Mouse (Mus musculus) layer of hippocampus, postnatal 36 days (tissue): ENCODE measurements around the gene Hmcn1. TPM values are rescaled to one million over a fixed set of nuclear protein-coding genes. Genes with fewer than 3 reads are reported as not detected.

ENCODE experiments used
- DNase-seq, 2 experiments: peaks; one replicate each; pipeline ENCODE4 v3.0.0; 2022
- total RNA-seq, 2 experiments: library from RNA; stranded (reverse); gene quantifications; 2 replicates each; pipeline ENCODE4 v1.2.3; 2021

Gene Hmcn1
- total RNA-seq, 2 experiments from 2014 or later = 2.2 to 4.2 TPM

DNA sequence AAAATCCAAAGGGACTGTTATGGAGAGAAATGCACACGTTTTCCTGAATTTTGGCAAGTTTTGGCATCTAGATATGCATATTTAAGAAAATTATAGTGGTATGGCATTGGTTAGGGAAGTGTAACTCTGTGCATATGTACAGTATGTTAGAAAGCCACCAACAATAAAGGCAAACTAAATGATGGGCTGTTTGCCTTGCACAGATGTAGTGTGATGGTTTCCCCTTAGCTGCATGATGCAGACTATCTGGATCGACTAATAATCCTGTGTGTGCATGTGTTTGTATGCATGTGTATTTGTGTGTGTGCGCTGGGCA is 361.4 kb downstream of the Hmcn1 start:
- DNase-seq = no peak

DNA sequence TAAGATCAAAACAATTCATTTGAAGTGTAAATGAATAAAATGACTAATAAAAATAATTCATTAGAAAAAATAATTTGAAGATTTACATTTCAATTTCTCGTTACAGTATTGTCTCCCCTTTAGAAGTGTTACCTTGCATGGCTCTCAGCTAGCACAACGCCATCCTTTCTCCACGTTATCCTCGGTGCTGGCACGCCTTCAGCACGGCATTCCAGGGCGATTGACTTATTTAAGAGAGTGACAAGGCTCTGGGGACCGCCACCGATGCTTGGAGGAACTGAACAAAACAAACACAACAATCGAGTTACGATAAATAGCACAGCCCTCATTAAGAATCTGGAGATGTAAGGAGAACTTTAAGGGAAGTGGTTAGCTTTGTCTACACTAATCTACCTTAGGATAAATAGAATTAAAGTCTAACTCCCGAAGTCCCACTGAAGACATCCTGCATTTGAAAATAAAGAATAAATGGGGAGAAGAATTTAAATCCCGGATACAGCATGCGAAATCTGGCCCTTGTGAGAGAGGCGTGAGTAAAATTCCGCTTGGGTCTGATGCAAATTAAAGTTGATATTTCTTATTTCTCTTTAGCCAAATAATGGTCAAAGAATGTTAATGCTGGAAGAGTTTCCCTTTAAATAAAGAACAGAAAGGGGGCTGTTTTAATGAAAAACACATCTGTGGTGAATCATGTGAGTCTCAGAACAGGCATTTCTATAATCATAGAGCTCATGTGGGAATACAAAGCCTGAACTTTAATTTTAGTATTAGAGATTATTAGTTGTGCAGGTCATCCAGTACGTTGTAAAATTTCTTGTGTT is 362.0 kb downstream of the Hmcn1 start:
- DNase-seq = no peak

DNA sequence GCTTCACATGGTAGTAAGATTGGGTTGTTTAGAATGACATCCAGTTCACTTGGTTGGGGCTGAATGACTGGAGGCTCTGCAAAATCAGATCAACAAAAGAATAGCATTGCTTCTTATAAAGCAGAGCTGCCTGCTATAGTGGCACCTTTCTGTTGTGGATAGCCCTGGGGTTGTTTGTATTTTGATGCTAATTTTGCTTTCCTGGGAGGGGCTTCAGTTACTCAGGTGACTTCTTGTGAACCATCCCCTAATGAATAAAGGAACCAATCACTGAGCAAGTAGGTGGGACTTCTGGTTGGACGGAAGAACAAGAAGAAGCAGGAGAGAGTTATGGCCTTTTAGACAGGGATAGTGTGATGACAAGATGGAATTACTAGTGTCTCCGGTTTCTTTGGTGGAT is 370.0 kb downstream of the Hmcn1 start:
- DNase-seq = no peak

DNA sequence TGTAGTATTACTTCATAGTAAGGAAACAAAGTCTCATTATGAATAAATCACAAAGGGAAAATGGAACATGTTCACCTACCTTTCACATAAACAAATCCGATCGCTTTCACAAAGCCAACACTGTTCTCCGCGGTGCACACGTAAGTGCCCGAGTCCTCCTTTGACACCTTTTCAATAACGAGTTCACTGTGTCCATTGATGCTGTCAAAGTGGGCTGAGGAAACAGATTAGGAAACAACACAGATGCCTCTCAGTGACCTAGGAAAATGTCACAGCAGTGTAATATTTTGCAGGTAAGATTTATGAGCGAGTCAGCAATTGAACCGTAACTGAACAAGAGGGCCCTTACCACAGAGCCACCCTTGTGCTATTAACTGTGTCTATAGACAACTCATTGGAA is 382.7 kb downstream of the Hmcn1 start:
- no peak for DNase-seq

DNA sequence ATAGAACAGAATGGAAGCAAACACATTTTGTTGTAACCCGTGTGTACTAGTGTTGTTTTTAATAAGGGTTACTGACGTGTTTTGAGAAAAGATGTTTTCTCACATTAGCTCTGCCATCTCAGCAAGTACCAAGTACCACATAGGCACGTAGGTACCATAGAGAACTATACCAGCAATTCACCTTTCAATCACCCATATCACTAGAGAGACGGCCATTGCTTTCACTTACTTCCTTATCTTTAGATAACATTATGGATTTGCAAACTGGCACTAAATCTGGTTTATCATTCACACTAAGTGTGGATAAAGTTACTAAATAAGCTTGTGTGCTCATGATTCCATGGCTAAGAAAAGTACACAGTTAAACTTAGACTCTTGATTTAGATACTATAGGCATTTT is 387.1 kb downstream of the Hmcn1 start:
- no peak for DNase-seq

DNA sequence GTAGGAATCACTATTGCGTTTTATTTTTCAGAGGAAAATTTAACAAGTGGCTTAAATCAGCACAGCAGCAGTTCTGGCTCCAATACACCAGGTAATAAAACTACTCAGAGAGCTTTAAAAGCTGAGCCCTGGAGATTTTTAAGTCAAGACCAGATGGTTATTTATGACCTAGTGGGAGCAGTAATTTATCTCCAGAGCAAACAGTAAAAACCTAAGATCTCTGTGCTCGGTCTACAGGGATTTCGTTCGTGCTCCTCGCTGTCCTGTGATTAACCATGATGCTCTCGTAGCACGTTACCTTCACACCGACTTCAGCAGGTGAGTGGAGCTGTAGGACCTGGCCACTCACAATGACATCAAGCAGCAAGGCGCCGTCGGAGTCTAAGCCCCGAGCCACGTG is 399.6 kb downstream of the Hmcn1 start:
- DNase-seq = no peak

DNA sequence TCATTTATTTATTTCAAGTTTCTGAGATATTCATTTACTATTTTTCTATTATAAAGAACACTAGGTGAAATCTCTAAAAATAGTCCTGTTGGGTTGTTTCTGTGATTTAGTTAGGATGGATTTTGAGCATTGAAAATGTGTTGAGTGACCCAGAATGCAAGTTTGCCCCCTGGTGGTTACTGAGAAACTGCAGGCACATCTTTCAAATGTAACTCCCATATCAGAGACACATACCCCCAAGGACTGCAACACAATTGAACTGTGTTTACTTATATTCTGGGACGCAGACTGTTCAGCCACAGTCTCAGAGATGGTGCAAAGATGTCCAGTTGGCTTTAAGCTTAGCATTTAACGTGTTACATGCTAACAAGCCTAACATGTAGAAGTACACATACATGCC is 402.0 kb downstream of the Hmcn1 start:
- DNase-seq = peak; percentile 21 to 28

DNA sequence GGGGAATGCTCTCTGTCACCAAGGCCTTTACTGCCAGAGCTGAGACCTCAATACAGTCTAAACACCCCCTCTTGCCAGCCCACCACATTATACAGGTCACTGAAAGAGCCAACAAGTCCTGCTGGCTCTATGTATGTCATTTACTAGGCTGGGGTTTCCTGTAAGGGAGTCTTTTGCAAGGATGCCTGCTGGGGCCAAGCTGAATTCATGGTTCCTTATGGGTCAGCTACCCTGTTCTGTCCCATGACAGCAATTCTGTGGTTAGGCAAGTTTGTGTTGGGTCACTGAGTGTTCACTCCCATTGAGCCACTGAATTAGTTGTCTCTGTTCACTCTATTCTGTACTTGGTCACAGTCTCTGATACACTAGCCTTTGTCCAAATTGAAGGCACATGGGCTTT is 405.8 kb downstream of the Hmcn1 start:
- no peak for DNase-seq

DNA sequence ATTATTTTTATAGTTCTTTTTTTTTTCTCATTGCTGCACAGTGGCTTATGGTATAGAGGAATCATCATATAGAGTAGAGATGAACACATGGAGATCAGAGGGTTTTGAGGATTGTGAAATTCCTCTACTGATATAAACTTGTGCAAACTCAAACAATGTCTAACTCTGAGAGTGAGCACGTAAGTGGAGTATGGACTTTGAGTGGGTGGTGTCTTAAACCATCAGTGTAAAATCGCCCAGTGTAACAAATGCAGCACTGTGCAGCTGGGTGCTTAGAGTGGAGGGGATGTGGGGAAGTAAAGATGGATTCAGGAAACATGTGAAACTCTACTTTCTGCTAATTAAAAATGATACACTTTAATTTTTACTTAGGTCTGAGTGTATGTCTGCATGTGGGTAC is 408.8 kb downstream of the Hmcn1 start:
- DNase-seq = no peak

DNA sequence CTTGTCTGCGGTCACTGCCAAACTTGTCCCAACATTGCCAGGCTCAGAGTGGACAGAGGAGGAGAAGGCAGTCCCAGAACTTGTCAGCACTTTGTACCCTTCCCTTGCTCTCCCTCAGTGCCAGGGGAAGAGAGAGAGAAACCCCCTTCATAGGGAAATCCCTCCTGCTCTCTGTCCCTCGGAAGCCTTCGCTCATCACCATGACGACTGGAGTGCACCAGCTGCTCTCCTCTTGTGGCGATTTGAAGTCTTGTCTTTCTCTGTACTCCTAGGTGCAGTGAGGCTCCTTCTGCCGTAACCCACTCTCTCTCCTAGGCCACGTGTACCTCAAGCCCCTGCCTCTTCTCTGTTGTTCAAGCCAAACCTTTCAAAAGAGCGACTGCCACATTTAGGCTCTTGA is 409.5 kb downstream of the Hmcn1 start:
- DNase-seq = no peak

DNA sequence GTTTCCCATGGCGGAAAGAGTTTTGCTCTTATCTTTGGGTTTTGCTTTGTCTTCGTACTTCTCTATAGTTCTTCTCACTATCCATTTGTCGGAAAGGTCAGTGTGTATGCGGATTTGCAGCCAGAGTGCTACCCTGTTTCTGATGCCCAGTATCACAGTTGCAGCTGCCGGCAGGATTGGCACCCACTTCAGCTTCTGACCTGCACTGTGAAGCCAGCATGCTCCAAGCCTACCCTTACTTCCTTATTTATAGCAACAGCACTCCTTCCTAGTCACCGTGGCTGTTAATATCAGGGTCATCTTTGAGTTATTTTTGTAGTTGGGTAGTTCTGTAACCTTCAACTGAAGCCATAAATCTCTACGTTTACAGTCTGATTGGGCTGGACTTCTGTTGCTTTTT is 412.7 kb downstream of the Hmcn1 start:
- DNase-seq = no peak

DNA sequence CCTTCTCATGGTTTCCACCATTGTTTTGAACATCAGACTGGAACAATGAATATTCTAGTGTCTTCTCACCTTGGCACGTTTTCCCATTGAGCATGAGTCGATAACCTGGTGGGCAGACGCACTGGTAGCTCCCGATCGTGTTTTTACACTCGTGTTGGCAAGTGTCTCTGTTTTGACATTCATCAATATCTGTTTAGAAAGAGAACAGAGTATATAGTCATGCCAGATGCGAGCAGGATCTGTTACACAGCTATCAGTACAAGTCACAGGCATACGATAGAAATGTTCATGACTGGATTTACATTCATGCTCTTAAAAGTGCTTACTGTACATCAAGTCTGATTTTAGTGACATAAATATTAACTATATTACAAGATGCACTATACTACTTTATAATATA is 419.8 kb downstream of the Hmcn1 start:
- DNase-seq = no peak

DNA sequence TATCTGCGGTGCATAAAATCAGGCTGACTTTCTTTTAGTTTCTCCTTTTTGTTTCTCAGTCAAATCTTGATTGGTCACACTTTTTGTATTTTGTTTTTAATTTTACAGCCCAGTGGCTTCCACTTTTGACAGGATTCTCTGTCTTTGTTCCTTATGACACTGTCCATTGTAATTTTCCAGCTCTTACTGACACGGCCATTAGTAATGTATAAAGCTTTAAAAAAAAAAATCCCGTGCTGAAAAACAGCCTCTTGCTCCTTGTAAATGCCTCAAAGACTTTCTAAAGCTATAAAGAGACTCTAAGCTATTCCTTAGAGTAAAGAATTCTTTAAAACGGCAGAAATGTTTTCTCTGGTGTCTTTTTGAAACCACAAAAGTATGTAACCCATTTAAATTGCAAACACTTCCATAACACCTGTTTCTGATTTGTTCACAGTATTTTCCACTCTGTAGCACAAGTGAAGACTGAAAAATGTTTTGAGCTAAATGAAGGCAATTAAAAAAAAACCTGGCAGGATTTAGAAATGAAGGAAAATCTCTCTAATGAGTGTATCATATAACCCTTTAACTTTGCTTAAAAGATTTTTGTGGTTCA is 422.6 kb downstream of the Hmcn1 start:
- no peak for DNase-seq

DNA sequence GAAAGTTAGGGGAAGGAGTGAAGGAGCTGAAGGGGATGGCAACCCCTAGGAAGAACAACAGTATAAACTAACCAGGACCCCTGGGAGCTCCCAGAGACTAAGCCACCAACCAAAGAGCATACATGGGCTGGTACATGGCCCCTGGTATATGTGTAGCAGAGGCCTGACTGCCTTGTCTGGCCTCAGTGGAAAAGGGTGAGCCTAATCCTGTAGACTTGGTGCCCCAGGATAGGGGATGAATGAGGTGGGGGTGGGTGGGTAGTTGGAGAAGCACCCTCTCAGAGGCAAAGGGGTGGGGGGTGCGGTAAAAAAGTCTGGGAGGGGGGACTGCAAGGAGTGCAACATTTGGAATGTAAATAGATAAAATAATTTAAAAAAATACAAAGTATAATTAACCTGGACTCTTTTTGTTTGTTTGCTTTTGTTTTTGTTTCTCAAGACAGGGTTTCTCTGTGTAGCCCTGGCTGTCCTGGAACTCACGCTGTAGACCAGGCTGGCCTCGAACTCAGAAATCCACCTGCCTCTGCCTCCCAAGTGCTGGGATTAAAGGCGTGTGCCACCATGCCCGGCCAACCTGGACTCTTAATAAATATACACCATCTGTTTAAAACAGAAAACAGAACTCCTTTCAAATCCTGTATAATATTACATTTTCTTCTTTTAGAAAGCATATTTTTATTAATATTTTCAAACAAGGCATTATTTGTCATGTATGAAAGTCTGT is 423.3 kb downstream of the Hmcn1 start:
- DNase-seq = no peak

DNA sequence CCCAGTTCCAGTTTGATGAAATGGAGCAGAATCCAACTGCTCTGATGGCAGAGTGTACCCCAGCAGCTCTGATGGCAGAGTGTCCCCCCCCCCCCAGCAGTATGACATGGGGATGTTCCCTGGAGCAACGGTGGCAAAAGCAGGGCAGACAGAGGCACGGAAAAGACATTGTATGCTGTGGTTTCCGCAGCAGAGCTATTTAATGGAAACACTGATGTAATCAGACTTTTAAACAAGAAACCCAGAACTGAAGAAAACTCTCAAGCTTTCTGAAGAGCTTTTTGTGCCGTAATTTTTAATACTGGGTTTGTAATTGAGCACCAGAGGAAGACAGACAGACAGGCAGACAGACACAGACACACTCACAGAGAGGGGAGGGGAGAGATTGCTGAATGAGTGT is 426.9 kb downstream of the Hmcn1 start:
- DNase-seq = no peak

DNA sequence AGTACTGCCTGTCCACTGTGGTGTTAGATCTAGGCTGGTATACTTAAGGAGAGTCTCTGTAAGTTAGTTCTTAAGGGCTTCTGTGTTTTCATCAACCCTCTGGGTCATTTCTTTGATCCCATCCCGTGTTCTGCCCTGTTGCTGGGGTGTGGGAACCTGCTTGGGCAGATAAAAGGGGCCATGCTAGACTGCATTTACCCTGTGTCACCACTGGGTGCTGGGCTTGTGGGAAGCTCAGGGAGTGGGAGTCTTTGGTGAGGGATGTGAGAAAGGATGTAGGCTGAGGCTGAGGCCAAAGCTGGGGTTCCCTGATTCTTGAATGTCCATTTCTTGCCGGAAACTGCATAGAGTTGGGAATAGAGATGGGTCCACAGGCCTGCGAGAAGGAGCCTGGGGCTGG is 436.6 kb downstream of the Hmcn1 start:
- no peak for DNase-seq

DNA sequence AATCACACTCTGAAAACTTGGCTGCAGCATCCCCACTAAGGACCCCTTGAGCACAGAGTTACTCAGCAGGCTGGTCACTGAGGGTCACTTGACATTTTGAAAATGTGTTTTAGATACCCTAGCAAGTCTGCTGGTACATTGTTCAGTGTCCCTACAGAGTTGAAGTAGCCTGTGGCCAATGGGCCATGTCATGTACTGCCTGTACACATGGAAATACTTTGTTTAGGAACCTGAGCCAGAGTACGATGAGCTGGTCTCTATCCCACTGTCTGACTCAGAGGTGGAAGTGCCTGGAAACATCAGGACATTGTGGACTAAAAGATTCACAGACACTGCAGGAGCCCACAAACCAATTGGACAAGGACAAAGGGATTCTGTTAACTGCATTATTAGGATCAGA is 441.8 kb downstream of the Hmcn1 start:
- DNase-seq = no peak

DNA sequence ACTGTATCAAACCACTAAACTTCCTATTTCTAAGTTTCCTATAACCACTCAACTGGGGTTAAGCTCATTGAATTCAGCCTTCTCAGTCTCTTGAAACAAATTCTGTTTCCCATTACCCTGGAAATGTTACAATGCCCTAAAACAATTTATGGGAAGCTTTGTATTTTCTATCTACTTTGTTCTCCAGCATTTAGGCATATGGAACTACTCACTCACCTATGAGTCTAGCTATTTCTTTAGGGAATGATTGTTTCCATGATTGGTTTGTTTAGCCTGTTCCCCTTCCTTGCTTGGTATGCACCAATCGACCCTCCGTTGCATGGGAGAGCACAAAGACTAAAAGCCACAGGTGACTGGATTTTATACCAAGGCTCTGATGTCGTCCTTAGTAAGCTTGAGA is 446.8 kb downstream of the Hmcn1 start:
- no peak for DNase-seq

DNA sequence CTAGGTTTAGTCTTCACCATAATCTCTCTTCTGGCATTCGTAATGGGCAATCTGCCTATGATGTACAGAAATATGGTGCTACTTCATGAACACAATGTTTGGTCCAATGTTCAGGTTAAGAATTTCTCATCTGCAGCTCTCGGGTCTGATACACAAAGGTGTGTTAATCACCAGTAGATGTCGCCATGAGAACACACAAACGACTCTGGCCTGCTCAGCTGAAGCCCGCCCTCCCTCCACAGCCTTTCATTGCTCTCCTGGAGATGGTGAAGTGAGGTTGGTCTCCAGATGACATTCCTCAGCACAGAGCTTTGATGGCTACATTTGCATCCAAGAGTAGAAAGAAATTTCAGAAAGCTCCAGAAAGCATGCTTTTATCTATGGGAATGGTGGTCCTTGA is 453.0 kb downstream of the Hmcn1 start:
- no peak for DNase-seq

DNA sequence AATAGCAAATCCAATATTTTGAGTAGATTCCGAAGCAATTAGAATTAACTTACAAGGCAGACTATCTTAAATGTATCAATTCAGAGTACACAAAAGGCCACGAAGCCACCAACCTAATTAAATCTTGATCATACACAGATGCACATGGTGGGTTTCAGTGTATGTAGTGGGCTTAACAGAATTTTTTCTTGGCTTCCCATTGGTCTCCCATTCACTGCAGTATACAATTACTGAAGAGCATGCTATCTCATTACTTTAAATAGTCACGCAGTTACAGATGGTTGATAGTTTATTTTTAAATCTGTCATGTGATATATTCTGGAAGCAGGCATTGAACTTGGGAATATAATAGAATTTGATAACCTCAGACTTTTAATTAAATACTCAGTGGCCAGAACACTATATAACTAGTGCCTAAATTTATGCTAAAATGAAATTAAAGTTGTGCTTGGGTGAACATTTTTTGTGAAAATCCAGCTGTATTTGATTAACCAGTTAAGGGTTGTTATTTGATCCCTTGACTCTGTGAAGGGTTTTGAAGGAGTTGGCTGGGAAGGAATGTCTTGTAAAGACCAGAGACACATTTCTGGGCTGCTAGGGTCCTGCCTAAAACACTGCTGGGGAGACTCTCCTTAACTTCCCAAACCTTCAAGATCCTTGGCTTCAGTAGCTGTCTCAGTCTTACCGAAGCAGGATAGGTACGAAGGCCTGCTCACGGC is 455.7 kb downstream of the Hmcn1 start:
- DNase-seq = no peak

DNA sequence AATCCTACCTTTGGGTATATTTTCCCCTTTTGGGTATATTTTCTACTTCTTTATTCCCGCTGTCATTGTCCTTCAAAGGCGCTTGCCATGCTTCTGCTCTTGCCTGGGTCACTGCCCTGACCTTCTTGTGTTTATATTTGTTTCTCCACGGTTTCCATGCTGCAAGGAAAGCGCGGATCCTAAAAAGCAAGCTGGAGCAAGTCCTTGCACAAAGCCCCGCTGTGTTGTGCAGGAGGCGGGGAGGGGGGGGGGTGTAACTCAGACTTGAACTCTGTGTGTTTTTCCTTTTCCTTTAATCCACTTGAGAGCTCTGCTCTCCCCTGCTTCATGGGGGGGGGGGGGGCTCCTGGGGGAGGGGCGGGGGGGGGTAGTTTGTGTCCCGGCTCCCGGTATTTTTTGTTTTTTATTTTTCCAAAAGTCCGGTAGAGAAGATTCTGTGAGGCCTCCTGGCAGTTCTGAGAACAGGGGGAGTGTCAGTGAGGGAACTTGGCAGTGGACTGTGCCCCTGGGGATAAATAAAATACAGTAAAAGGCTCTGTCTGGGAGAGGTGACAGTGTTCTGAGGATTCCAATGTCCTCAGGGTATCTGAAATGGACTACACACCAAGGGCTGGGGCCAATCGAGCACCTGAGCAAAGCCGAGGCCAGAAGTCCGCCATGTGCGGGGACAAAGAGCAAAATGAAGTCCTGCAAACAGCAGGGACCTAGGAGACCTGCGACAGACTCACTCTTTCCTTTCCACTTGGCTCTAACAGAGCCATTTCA is 457.3 kb downstream of the Hmcn1 start:
- no peak for DNase-seq

DNA sequence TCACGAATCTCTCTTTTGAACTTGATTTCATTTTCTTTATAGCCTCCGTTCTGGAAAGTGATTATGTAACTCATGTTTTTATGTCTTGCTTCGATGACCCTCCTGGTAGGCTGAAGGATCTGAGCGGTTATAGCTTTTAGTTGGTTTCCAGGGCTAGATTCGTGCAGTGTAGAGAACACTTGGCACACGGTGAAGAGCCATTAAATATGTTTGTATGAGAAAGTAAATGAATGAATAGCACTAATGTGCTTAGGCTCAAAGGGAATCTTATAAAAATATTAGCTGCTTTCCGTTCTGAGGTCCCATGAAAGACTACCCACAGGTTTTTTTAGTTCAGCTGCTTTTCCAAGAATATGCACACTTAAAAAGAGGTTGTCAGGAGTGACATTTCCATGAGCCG is 458.6 kb downstream of the Hmcn1 start:
- DNase-seq = no peak

DNA sequence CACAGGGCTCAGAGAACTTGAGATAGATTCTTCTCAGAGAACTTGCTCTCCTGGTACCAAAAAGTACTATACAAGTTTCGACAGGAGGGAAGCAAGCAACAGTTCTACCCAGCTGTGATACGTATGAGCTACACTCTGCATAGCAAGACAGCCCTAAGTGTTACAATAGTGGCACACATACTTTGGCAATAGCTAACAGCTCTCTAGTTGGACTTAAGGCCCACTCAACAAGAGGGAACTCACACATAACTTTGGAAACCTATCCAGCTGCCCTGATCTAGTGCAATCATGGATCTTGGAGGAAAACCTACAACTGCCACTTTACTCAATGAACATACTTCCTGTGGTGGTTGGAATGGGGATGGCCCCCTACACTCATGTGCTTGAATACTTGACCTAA is 480.2 kb downstream of the Hmcn1 start:
- no peak for DNase-seq
